17 mouse cellular contexts compared by ENCODE assay signal in genomic region chr9:28065126-28065525, GRCm38 (mm10).
A peak's percentile ranks its signal among the peaks of the same experiment; 100 is the strongest.
DNase-seq lines count a peak whose midpoint lies in the region; ATAC-seq and TF ChIP-seq lines count a peak whose summit lies in the region.
"Had no signal": no experiment of that assay in that cellular context is flagged by ENCODE, and none has a peak within 500 bp of the region (broad histone marks: within the 10 kb centered on the region; RNA-seq: fewer than 3 reads in every experiment).

No protein-coding gene starts in this region.

- TF ChIP-seq POLR2A in lung, adult 2 months (IDR thresholded peaks at IDR 0.05; ENCODE audit: borderline replicate concordance, extremely low read depth, low read depth, low read length), result no peak

- H3K4me1 ChIP-seq in lung, adult 2 months (ENCODE audit: control insufficient read depth, insufficient read depth, low read length), result no peaks in the 10 kb centered on the region
- H3K4me1 ChIP-seq: embryonic facial prominence, embryonic 15.5 days; limb, embryonic 13.5 days; liver, embryonic 13.5 days; midbrain, embryonic 12.5 days; neural tube, embryonic 15.5 days had no signal

- ATAC-seq in cerebellum, adult (ENCODE audit: insufficient number of reproducible peaks, low FRiP score, low TSS enrichment), result no peak
- ATAC-seq: forebrain, postnatal 0 days; Patski had no signal

- TF ChIP-seq CTCF in lung, adult 2 months (IDR thresholded peaks at IDR 0.05; ENCODE audit: insufficient read depth, low read length), result no peak

- no peak overlapping the region for H3K4me3 ChIP-seq in lung, adult 2 months (replicated peaks; ENCODE audit: extremely low read depth, low read depth, low read length)
- H3K4me3 ChIP-seq: embryonic facial prominence, embryonic 15.5 days; limb, embryonic 13.5 days; liver, embryonic 13.5 days; midbrain, embryonic 12.5 days; neural tube, embryonic 15.5 days had no signal

- peak; percentile 17 for DNase-seq in cerebellum, adult 9-10 months
- peak; percentile 25 for DNase-seq in lung, postnatal 10 days
- no peak for DNase-seq in lung, adult 2 months
- DNase-seq in brain, adult 2 months (ENCODE audit: low read depth, low spot score), result peak; percentile 60
- DNase-seq in telencephalon, adult 2 months (ENCODE audit: low read depth, low spot score), result peak; percentile 24
- no peak for DNase-seq in ovary, postnatal 14 days (ENCODE audit: low spot score)
- DNase-seq: forebrain, postnatal 0 days; kidney, adult 18-20 months; kidney, postnatal 14 days; liver, embryonic 13.5 days; right cerebral cortex, postnatal 4 days had no signal

Comparison
In these comparisons a context has a peak if more than half of its experiments do, and no peak if none do; other contexts are left out.
1. DNase-seq: peak in cerebellum, adult 9-10 months (single experiment), lung, postnatal 10 days (single experiment), brain, adult 2 months (single experiment) and telencephalon, adult 2 months (single experiment); none in lung, adult 2 months (single experiment) and ovary, postnatal 14 days (single experiment).